Mouse (Mus musculus): ENCODE data around the gene Bphl.

DNA sequence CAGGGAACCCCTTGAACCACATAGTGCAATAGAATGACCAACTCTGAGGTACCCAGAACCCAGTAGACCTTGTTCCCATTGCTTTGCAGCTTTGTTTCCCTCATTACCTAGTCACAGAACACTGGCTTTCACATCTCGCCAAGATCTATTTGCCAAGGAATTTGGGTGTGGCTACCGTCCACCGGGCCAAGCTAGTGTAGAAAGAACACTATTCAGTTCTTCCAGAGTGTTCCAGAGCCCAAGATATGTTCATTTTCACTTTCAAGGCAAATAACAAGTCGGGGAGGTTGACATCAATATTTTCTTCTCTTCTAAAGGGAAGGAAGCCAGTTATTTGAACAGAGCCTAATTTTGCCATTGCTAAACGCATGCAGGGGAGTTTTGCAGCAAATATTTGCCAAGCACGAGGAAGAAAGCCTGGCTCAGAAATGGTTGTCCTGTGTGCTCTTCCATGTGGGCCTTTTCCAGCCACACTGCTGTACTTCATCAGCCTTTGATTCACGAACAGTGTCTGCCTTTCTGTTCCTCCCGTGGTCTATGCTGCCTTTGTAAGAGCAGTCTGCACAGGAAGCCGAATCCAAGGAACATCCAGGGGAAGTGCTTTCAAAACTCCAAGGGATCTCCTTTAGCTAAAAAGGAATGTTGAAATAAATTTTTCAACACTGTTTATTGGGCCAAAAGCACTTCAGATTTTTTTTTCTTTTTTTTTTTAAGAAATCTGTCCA is 46.8 kb downstream of the Bphl start:
- TF ChIP-seq TAL1 (IDR thresholded peaks at IDR 0.05; ENCODE audit: low read length) (no peak), GATA1 (IDR thresholded peaks at IDR 0.05; ENCODE audit: low read length) (no peak)

Data from erythroblast, embryonic 14.5 days (primary cell).